Mouse (Mus musculus): ENCODE results near the gene Myrf. TPM values are rescaled to one million over a fixed set of nuclear protein-coding genes. Genes with fewer than 3 reads are reported as not detected.
"Not testable (repeated sequence)": the region's sequence is repeated elsewhere in the genome, so short reads cannot be mapped to it uniquely, and the experiment has no call there.

The Myrf gene
- polyA plus RNA-seq, 1 experiment from 2014 or later = 0.55 TPM

DNA sequence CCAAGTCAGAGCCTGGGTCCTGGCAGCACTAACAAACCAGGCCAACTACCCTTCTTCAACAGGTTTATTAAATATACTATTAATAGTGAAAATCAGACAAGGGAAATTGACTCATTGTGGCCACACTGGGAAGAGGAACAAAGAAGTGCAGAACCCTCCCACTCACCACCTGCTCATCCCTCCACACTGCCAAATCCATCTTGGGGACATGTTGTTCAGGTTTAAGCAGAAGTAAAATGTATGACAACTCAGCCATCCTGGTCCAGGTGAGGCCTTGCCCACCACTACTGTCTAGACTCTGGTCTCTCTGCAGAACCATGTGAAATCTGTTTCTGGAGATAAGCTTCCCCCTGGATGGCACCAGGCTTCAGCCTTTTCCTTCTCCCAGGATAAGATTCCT, 68.7 kb downstream of the Myrf start:
- no peak overlapping the region for H3K9ac ChIP-seq
- no peaks in the 10 kb centered on the region for H3K27me3 ChIP-seq
- no peaks in the 10 kb centered on the region for H3K36me3 ChIP-seq
- no peaks in the 10 kb centered on the region for H3K9me3 ChIP-seq
- no peak for ATAC-seq (ENCODE audit: insufficient number of reproducible peaks, low FRiP score, low TSS enrichment, low read depth)
- H3K4me2 ChIP-seq = no peak overlapping the region
- H3K4me1 ChIP-seq = no peaks in the 10 kb centered on the region
- no peak overlapping the region for H3K4me3 ChIP-seq
- no peak overlapping the region for H3K27ac ChIP-seq

DNA sequence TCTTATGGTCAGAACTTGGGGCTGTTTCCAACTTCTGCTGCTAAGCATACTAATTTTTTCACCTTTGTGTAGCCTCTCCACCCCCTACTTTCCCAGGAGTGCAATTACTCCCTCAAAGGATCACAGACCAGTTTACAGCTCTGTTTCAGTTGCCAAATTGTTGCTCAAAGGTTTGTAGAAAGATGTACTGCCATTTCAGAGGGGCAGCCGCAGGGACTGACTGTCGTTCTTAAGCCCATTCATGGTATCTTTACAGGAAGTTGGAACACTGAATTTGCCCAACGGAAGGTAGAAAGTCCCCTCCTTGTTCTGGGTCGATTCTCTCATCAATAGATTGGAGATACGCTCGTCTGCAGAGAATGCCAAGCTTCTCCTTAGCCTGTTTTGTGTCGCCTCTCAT, 69.2 kb downstream of the Myrf start:
- H3K36me3 ChIP-seq = no peaks in the 10 kb centered on the region
- ATAC-seq (ENCODE audit: insufficient number of reproducible peaks, low FRiP score, low TSS enrichment, low read depth) = no peak
- no peak overlapping the region for H3K4me2 ChIP-seq
- H3K4me3 ChIP-seq = no peak overlapping the region
- H3K27me3 ChIP-seq = no peaks in the 10 kb centered on the region
- H3K27ac ChIP-seq = no peak overlapping the region
- 77% methylated on average over 7 of the region's 7 CpGs for WGBS
- H3K9ac ChIP-seq = no peak overlapping the region
- H3K9me3 ChIP-seq = no peaks in the 10 kb centered on the region
- H3K4me1 ChIP-seq = no peaks in the 10 kb centered on the region

DNA sequence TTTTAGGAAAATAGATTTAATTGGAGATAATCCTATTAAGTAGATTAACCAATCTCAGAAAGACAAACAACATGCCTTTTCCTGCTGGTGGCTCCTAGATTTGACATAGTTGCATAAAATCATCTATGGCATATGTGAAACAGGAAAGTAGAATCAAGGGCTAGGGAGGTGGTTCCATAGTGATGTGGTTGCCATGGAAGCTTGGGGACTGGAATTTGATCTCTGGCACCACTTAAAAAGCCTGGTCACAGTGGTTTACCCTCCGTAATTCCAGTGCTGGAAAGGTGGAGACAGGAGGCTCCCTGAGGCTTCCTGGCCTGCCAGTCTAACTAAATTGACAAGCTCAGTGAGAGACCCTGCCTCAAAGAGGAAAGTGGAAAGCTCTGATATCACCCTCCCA, 70.1 kb downstream of the Myrf start:
- ATAC-seq (ENCODE audit: insufficient number of reproducible peaks, low FRiP score, low TSS enrichment, low read depth) = no peak
- no peak overlapping the region for H3K27ac ChIP-seq
- H3K4me1 ChIP-seq = no peaks in the 10 kb centered on the region
- no peak overlapping the region for H3K9ac ChIP-seq
- H3K4me2 ChIP-seq = no peak overlapping the region
- H3K36me3 ChIP-seq = no peaks in the 10 kb centered on the region
- no peaks in the 10 kb centered on the region for H3K9me3 ChIP-seq
- WGBS = 28% methylated on average over 1 of the region's 1 CpGs
- H3K4me3 ChIP-seq = no peak overlapping the region
- no peaks in the 10 kb centered on the region for H3K27me3 ChIP-seq

GRCm38 (mm10) chr19:10169692-10170330, 70.7 kb downstream of the Myrf start:
- not testable (repeated sequence) for H3K27ac ChIP-seq; ATAC-seq (ENCODE audit: insufficient number of reproducible peaks, low FRiP score, low TSS enrichment, low read depth); H3K9ac ChIP-seq; H3K36me3 ChIP-seq; H3K4me3 ChIP-seq; H3K9me3 ChIP-seq; H3K27me3 ChIP-seq; H3K4me2 ChIP-seq; H3K4me1 ChIP-seq
- 86% methylated on average over 3 of the region's 3 CpGs for WGBS

- no peak overlapping the region for H3K4me2 ChIP-seq
- H3K27me3 ChIP-seq = no peaks in the 10 kb centered on the region
- H3K27ac ChIP-seq = no peak overlapping the region
- H3K9me3 ChIP-seq = no peaks in the 10 kb centered on the region
- no peaks in the 10 kb centered on the region for H3K4me1 ChIP-seq
- no peak overlapping the region for H3K9ac ChIP-seq
- no peak overlapping the region for H3K4me3 ChIP-seq
- ATAC-seq (ENCODE audit: insufficient number of reproducible peaks, low FRiP score, low TSS enrichment, low read depth) = no peak
- no peaks in the 10 kb centered on the region for H3K36me3 ChIP-seq
Observed at GRCm38 (mm10) chr19:10169179-10169578, 71.4 kb downstream of the Myrf start.

- no peak overlapping the region for H3K4me3 ChIP-seq
- no peaks in the 10 kb centered on the region for H3K9me3 ChIP-seq
- H3K4me2 ChIP-seq = no peak overlapping the region
- no peak for ATAC-seq (ENCODE audit: insufficient number of reproducible peaks, low FRiP score, low TSS enrichment, low read depth)
- H3K36me3 ChIP-seq = no peaks in the 10 kb centered on the region
- no peaks in the 10 kb centered on the region for H3K4me1 ChIP-seq
- no peaks in the 10 kb centered on the region for H3K27me3 ChIP-seq
- WGBS = 82% methylated on average over 3 of the region's 3 CpGs
- no peak overlapping the region for H3K27ac ChIP-seq
- no peak overlapping the region for H3K9ac ChIP-seq
Observed at GRCm38 (mm10) chr19:10168441-10168840, 72.1 kb downstream of the Myrf start.

GRCm38 (mm10) chr19:10167951-10168350, 72.6 kb downstream of the Myrf start:
- no peak overlapping the region for H3K4me3 ChIP-seq
- H3K9ac ChIP-seq = no peak overlapping the region
- no peak for ATAC-seq (ENCODE audit: insufficient number of reproducible peaks, low FRiP score, low TSS enrichment, low read depth)
- WGBS = 86% methylated on average over 1 of the region's 1 CpGs
- no peaks in the 10 kb centered on the region for H3K36me3 ChIP-seq
- no peaks in the 10 kb centered on the region for H3K27me3 ChIP-seq
- H3K27ac ChIP-seq = no peak overlapping the region
- H3K4me2 ChIP-seq = no peak overlapping the region
- no peaks in the 10 kb centered on the region for H3K9me3 ChIP-seq
- H3K4me1 ChIP-seq = no peaks in the 10 kb centered on the region

DNA sequence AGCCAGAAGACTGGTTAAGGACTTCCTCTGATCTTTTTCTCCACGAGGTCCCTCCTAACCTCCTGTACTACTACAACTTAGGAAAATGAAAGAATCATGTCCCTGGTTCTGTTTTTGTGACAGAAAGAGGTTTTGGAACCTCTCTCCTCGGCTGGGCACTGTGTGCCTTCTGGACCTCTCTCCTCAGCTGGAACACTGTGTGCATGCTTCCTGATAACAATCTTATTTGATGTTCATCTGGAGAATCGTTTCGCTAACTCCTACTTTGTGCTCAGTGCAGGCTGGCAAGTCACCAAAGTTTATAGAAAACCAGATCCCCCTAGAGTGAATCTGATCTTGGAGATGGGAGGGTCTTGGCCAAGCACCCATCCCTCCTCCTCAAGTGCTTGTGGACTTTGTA, 73.4 kb downstream of the Myrf start:
- Histone ChIP-seq H3K9ac (no peak overlapping the region), H3K4me2 (no peak overlapping the region), H3K36me3 (no peaks in the 10 kb centered on the region), H3K4me3 (no peak overlapping the region), H3K4me1 (no peaks in the 10 kb centered on the region), H3K27ac (no peak overlapping the region), H3K9me3 (no peaks in the 10 kb centered on the region), H3K27me3 (no peaks in the 10 kb centered on the region)
- WGBS = 70% methylated on average over 4 of the region's 4 CpGs
- no peak for ATAC-seq (ENCODE audit: insufficient number of reproducible peaks, low FRiP score, low TSS enrichment, low read depth)

- H3K9ac ChIP-seq; H3K9me3 ChIP-seq; H3K27me3 ChIP-seq; H3K4me2 ChIP-seq; H3K27ac ChIP-seq; H3K36me3 ChIP-seq; ATAC-seq (ENCODE audit: insufficient number of reproducible peaks, low FRiP score, low TSS enrichment, low read depth); H3K4me3 ChIP-seq; H3K4me1 ChIP-seq: not testable (repeated sequence)
- 81% methylated on average over 4 of the region's 4 CpGs for WGBS
Observed at GRCm38 (mm10) chr19:10165928-10166327, 74.6 kb downstream of the Myrf start.

DNA sequence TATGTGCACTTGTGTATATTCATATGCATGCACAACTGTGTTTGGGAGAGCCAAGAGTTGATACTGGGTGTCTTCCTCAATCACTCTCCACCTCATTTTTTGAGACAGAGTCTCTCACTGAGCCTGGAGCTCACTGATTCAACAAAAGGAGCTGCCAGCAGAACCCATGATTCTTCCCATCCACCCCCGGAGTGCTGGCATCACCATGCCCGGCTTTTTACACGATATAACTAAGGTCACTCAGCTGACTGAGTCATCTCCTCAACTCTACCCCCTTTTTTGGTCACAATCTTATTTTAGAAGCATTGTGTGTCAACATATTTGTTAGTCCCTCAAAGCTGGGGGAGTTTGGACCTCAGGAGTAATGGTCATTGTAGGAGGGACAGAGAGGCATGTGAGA, 76.7 kb downstream of the Myrf start:
- H3K4me1 ChIP-seq = no peaks in the 10 kb centered on the region
- H3K4me2 ChIP-seq = no peak overlapping the region
- no peak overlapping the region for H3K9ac ChIP-seq
- ATAC-seq (ENCODE audit: insufficient number of reproducible peaks, low FRiP score, low TSS enrichment, low read depth) = no peak
- H3K27me3 ChIP-seq = no peaks in the 10 kb centered on the region
- no peak overlapping the region for H3K27ac ChIP-seq
- no peak overlapping the region for H3K4me3 ChIP-seq
- no peaks in the 10 kb centered on the region for H3K9me3 ChIP-seq
- 90% methylated on average over 3 of the region's 3 CpGs for WGBS
- no peaks in the 10 kb centered on the region for H3K36me3 ChIP-seq

Small RNAs within 50 kb of the gene (microRNA-seq; reads per million reads assigned to microRNA genes)
- gene Mir6993 = 1.0 reads per million

Other genes with a start within 250 kb of the Myrf start
- 1.9 and 2.1 TPM in 2 replicates for gene Best1, start 239.1 kb downstream of the Myrf start, polyA plus RNA-seq (2015; fragmentation: Nextera tagmentation; extraction: Ambion mirVana)
- gene Rab3il1, start 239.1 kb downstream of the Myrf start, polyA plus RNA-seq (2015; fragmentation: Nextera tagmentation; extraction: Ambion mirVana) = 44.8 and 45.1 TPM in 2 replicates
- 12.7 and 17.1 TPM in 2 replicates for gene Fads3, start 199.2 kb downstream of the Myrf start, polyA plus RNA-seq (2015; fragmentation: Nextera tagmentation; extraction: Ambion mirVana)
- gene Fads2, start 139.0 kb downstream of the Myrf start, polyA plus RNA-seq (2015; fragmentation: Nextera tagmentation; extraction: Ambion mirVana) = 63.8 and 65.8 TPM in 2 replicates
- 79.8 and 81.1 TPM in 2 replicates for gene Fads1, start 57.9 kb downstream of the Myrf start, polyA plus RNA-seq (2015; fragmentation: Nextera tagmentation; extraction: Ambion mirVana)
- gene Tmem258, start 36.7 kb downstream of the Myrf start, polyA plus RNA-seq (2015; fragmentation: Nextera tagmentation; extraction: Ambion mirVana) = 379 and 471 TPM in 2 replicates
- 65.9 and 66.7 TPM in 2 replicates for gene Fen1, start 36.6 kb downstream of the Myrf start, polyA plus RNA-seq (2015; fragmentation: Nextera tagmentation; extraction: Ambion mirVana)
- gene Dagla, start 64.1 kb upstream of the Myrf start, polyA plus RNA-seq (2015; fragmentation: Nextera tagmentation; extraction: Ambion mirVana) = 3.1 and 3.3 TPM in 2 replicates
- gene Syt7, start 148.3 kb upstream of the Myrf start, polyA plus RNA-seq (2015; fragmentation: Nextera tagmentation; extraction: Ambion mirVana) = 1.3 and 1.4 TPM in 2 replicates
- 0.46 and 0.68 TPM in 2 replicates for gene Lrrc10b, start 216.7 kb upstream of the Myrf start, polyA plus RNA-seq (2015; fragmentation: Nextera tagmentation; extraction: Ambion mirVana)
- gene Ppp1r32, start 242.2 kb upstream of the Myrf start, polyA plus RNA-seq (2015; fragmentation: Nextera tagmentation; extraction: Ambion mirVana) = 0.13 and 0.30 TPM in 2 replicates

Data from limb, embryonic 15.5 days (tissue).